Mouse (Mus musculus): ENCODE measurements around the gene Cd163.

The Cd163 gene

GRCm38 (mm10) chr6:124360549-124360948 is 56.1 kb downstream of the Cd163 start:
- DNase-seq (ENCODE audit: low spot score in 2 of 2): no peak

- DNase-seq (ENCODE audit: low spot score in 2 of 2): no peak
Measured at GRCm38 (mm10) chr6:124364328-124364727, 59.9 kb downstream of the Cd163 start.

- DNase-seq (ENCODE audit: low spot score in 2 of 2): no peak
Measured at GRCm38 (mm10) chr6:124373584-124374206, 69.2 kb downstream of the Cd163 start.

GRCm38 (mm10) chr6:124374683-124375082 is 70.2 kb downstream of the Cd163 start:
- DNase-seq (ENCODE audit: low spot score in 2 of 2): no peak

- DNase-seq (ENCODE audit: low spot score in 2 of 2): no peak
Measured at GRCm38 (mm10) chr6:124375435-124375884, 71.0 kb downstream of the Cd163 start.

- no peak for DNase-seq (ENCODE audit: low spot score in 2 of 2)
Measured at GRCm38 (mm10) chr6:124376311-124376710, 71.9 kb downstream of the Cd163 start.

GRCm38 (mm10) chr6:124377494-124378255 is 73.2 kb downstream of the Cd163 start:
- no peak for DNase-seq (ENCODE audit: low spot score in 2 of 2)

- peak in 1 of 2 experiments; percentile 67 for DNase-seq (ENCODE audit: low spot score in 2 of 2)
Measured at GRCm38 (mm10) chr6:124379331-124379730, 74.9 kb downstream of the Cd163 start.

Data from left cerebral cortex, adult 9 months (tissue).